Mouse (Mus musculus) cerebellum, adult 11-12 months (tissue): Measurements from ENCODE around the gene Nfyc.
A peak's percentile ranks its signal among the peaks of the same experiment; 100 is the strongest.

Experiments used
- DNase-seq: peaks from one replicate; pipeline ENCODE4 v3.0.0; 2022

Nfyc gene

DNA sequence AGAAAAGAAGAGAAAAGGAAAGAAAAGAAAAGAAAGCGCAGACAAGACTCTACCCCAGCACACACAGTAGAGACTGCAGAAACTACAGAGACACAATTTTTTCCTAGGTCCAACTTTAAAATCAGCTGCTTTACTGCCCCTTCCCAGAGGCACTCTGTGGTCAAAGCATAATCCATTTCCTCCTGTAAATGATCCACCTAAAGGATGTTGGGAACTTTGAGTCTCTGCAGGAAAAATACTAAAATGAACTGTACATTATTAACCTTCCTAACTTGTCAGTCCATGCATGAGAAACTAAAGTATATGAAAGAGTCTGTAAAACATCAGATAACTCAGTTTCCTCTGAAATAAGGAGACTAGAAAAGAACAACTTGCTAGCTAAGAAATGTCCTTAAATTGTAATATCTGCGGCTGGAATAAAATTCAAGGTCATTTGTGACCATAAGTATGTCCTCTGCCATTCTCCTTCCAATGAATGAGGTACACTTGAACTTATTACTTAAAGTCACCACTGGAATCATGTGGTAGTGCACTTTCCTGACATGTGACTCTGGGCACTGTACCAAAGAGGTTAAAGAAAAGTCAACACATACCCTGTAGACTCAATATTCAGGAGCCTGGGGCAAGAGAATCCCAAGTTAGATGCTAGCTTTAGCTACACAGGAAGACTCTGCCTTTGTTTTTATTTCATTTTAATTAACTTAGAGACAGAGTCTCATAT, 9.0 kb downstream of the Nfyc start:
- no peak for DNase-seq

DNA sequence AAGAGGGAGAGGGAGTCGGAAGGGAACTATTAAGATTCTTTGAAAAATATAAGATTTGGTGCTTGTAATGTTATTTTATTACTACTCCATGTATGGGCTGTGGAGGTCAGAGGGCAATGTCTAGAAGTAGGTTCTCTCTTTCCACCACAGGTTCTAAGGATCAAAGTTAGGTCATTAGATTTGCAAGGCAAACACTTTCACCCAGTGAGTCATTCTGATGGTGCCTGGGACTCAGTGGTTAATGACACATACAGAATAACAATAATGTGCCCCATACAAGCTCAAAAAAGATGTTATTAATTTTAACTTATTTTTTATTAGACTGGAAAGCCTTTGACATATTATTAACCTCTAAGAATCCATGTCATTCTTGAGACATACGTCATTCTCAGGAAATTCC, 11.5 kb downstream of the Nfyc start:
- DNase-seq: no peak

DNA sequence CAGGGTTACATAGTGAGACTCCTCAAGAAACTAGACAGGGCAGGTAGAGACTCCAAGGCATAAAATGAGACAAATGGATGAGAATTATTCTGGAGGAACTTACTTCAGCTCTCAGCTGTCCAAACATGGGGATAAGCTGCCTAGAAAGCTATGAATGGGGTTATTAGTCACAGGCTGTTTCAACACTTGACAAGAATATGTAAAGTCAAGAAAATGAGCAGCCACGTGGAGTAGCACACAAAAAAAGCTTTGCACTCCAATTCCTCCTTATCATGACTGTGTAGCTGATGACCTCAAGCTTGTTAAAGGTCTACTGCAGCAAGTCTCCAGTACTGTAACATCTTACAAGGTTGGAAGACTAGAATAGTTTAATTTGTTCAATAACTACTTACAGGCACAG, 12.1 kb downstream of the Nfyc start:
- no peak for DNase-seq

- no peak for DNase-seq
These were observed 13.4 kb downstream of the Nfyc start for GRCm38 (mm10) chr4:120817951-120818350.

- DNase-seq: no peak
These were observed 14.2 kb downstream of the Nfyc start for GRCm38 (mm10) chr4:120817002-120817774.

- DNase-seq: peak; percentile 77
These were observed 15.6 kb downstream of the Nfyc start for GRCm38 (mm10) chr4:120815622-120816334.

DNA sequence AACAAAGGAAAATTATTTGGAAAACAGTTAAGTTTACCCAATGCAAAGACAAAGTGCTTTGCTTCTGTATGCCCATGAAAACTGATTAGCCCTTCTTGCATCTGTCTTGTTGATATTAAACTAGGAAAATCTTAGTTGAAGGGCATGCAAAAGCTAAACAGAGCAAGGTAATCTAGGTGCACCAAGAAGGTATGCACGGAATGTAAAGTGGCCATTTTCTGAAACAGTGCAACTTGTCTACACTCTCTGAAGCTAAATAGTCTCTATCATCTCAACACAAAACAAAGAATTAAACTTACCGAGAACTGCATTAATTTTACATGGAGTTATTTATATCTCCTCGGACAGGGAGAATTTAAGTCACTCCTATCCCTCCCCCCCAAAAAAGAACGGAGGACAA, 16.2 kb downstream of the Nfyc start:
- no peak for DNase-seq

- no peak for DNase-seq
These were observed 17.2 kb downstream of the Nfyc start for GRCm38 (mm10) chr4:120814171-120814570.

GRCm38 (mm10) chr4:120813762-120814161, 17.6 kb downstream of the Nfyc start:
- DNase-seq: no peak

DNA sequence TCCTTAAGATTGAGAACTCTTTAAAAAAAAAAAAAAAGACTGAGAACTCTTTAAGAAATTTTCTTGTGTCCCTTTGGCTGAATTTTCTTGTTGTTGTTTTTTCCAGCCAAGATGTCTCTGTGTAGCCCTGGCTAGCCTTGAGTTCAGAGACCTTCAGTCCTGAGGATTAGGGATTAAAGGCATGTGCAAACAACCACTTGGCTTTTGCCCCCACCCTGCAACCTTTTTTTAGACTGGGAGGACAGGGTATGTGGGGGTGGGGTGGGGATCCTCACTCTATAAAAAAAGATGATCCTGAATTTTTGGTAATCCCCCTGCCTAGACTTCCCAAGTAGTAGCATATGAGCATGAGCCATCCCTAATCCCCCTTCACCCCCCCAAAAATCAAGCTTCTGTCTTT, 25.6 kb downstream of the Nfyc start:
- DNase-seq: no peak

GRCm38 (mm10) chr4:120801446-120801845, 29.9 kb downstream of the Nfyc start:
- DNase-seq: no peak

GRCm38 (mm10) chr4:120800691-120801090, 30.7 kb downstream of the Nfyc start:
- DNase-seq: no peak

GRCm38 (mm10) chr4:120799680-120800166, 31.6 kb downstream of the Nfyc start:
- DNase-seq: no peak

DNA sequence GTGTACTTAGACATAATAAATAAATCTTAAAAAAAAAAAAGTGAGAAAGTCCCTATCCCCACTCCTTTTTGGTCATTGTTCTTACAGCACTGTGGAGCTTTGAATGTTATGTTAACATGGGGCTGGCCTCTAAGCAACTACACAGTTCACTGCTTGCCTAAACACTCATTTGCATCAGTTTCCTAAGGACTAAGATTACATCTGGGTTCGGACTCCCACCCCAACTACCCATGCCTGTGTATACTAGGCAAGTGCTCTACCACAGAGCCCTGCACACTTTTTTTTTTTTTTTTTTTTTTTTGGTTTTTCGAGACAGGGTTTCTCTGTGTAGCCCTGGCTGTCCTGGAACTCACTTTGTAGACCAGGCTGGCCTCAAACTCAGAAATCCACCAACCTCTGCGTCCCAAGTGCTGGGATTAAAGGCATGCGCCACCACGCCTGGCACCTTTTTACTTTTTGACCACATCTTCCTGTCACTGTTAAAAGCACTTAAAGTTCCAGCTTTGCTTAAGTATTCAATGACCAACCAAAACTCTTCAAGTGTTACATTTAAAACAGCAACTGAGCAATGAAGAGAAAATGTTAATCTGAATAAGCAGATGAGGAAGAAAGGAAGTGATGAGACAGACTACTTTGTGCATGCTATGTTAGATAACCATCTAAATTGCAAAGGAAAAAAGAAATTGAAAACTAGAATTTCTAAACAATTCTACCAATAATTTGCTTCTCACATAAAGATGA, 33.2 kb downstream of the Nfyc start:
- DNase-seq: no peak

GRCm38 (mm10) chr4:120796687-120797086, 34.7 kb downstream of the Nfyc start:
- no peak for DNase-seq

DNA sequence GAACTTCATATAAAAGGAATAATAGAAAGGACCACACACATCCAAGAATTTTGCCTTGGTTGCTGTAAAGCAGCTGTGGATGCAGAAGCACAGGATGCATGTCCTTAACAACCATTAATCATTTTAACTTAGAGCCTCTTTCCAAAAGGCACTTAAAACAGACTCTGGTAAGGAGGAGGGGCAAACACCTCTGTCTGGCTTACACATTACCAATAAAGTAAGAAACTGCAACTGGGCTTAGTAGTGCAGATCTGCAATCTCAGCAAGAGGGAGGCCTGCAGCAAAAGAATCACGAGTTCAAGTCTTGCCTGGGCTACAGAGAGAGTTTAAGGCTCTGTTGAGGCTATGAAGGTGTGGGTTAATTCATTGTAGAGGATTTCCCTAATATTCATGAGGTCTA, 35.7 kb downstream of the Nfyc start:
- DNase-seq: no peak

GRCm38 (mm10) chr4:120792918-120793317, 38.5 kb downstream of the Nfyc start:
- no peak for DNase-seq

DNA sequence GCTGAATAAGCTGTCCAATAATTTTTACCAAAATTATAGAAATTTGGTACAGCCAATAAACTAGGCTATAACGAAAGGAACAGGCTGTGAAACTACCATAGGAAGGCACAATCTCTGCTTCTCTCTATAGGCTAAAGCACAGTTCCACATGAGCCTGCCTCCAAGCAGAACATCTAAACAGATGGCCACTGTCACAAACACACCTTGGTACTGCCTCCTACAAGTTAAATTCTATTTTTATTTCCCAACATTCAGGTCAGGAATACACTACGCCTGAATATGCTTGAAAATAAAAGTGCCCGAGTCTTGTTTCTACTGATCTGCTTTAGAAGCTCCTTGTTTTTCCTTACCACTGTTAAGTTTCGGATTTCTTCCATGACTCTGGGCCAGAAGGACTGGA, 41.3 kb downstream of the Nfyc start:
- DNase-seq: peak; percentile 49

DNA sequence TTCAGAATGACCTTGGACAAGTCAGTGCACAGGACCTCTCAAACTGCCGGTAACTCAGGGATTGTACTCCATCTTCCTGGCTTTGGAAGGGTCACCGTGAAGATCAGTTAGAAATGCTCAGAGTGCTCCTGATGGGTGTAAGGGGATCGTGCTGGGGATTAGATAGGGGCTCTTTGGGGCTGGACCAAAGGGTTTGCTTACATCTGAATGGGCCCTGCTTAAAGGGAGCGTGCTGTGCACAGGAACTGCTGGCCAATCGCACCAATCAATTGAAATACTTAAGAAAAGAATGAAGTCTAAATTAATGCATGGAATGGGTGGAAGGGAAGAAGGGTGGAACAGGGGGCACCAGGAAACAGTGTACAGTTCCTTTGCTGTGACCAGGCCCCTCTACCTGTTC, 75.6 kb downstream of the Nfyc start:
- no peak for DNase-seq

- DNase-seq: peak; percentile 55
These were observed 76.1 kb downstream of the Nfyc start for GRCm38 (mm10) chr4:120755299-120755698.

GRCm38 (mm10) chr4:120749601-120750000, 81.8 kb downstream of the Nfyc start:
- no peak for DNase-seq

GRCm38 (mm10) chr4:120747941-120748866, 83.2 kb downstream of the Nfyc start, which contains the start of gene Kcnq4:
TSS of gene Kcnq4 (minus strand) at chr4:120748612.
- no peak for DNase-seq
